Mouse (Mus musculus) limb, embryonic 14.5 days (tissue): ENCODE results near the gene Osbp2. TPM values are rescaled to one million over a fixed set of nuclear protein-coding genes. Genes with fewer than 3 reads are reported as not detected.

ENCODE experiments used
- ATAC-seq: fragments of 200-750 bp; cut with Nextera tagmentation; 2 replicates; pipeline ENCODE4 v1.8.0; 2017; ENCODE audit warnings: low read depth, moderate number of reproducible peaks, moderate TSS enrichment; ENCODE audit not compliant: low FRiP score
- DNase-seq: peaks from one replicate; pipeline ENCODE4 v3.0.0-alpha.2; 2015; ENCODE audit warnings: low spot score
- H3K27ac ChIP-seq: fragments of 300-500 bp; sonication (generic); replicated peaks from 2 replicates; pipeline ENCODE4 v1.5.1; 2014; ENCODE audit warnings: low read depth, mild to moderate bottlenecking, low read length, moderate library complexity, mixed read lengths
- H3K27me3 ChIP-seq: fragments of 300-500 bp; sonication (generic); 2 replicates; pipeline ENCODE4 v1.6.1; 2014; ENCODE audit warnings: low read length, mixed read lengths; ENCODE audit not compliant: control insufficient read depth, insufficient read depth
- H3K36me3 ChIP-seq: fragments of 300-500 bp; sonication (generic); 2 replicates; pipeline ENCODE4 v1.6.1; 2014; ENCODE audit warnings: mild to moderate bottlenecking, low read length, moderate library complexity, mixed read lengths; ENCODE audit not compliant: control insufficient read depth, insufficient read depth
- H3K4me1 ChIP-seq: fragments of 300-500 bp; sonication (generic); 2 replicates; pipeline ENCODE4 v1.6.1; 2014; ENCODE audit warnings: antibody characterized with exemption, low read length, mixed read lengths; ENCODE audit not compliant: control insufficient read depth, insufficient read depth
- H3K4me2 ChIP-seq: fragments of 300-500 bp; sonication (generic); replicated peaks from 2 replicates; pipeline ENCODE4 v1.6.1; 2014; ENCODE audit warnings: low read depth, mild to moderate bottlenecking, low read length, moderate library complexity; ENCODE audit not compliant: severe bottlenecking
- H3K4me3 ChIP-seq: fragments of 300-500 bp; sonication (generic); replicated peaks from 2 replicates; pipeline ENCODE4 v1.5.1; 2014; ENCODE audit warnings: low read length
- H3K9ac ChIP-seq: fragments of 300-500 bp; sonication (generic); 2 replicates; pipeline ENCODE4 v1.6.1; 2014; ENCODE audit warnings: mild to moderate bottlenecking, low read depth, low read length, moderate library complexity; ENCODE audit not compliant: severe bottlenecking
- H3K9me3 ChIP-seq: fragments of 300-500 bp; sonication (generic); 2 replicates; pipeline ENCODE4 v1.6.1; 2016; ENCODE audit warnings: low read length; ENCODE audit not compliant: control insufficient read depth
- POLR2A ChIP-seq: fragments of 200-500 bp; IDR thresholded peaks from 2 replicates; pipeline ENCODE4 v1.8.0; 2012; ENCODE audit warnings: inconsistent platforms, mild to moderate bottlenecking, moderate library complexity, borderline replicate concordance; ENCODE audit not compliant: insufficient read depth, insufficient read length; ENCODE audit errors: extremely low read depth
- WGBS: fragments of 180-500 bp; shearing (Covaris S2); extraction: QIAGEN DNeasy Blood & Tissue Kit; methylation state at CpG from one replicate; pipeline ENCODE4 v1.1.7; 2014; 5-methylcytosine and 5-hydroxymethylcytosine counted together
- polyA plus RNA-seq, 2 experiments: library from polyadenylated mRNA; depleted of rRNA in 1 of 2; stranded (reverse) in 1 of 2; unstranded in 1 of 2; fragments of >200 nt; fragmentation: Nextera tagmentation in 1 of 2; extraction: Ambion mirVana in 1 of 2; gene quantifications; 2 replicates each; pipeline versions ENCODE4 v1.2.1 to v1.2.3; 2012 to 2014

Gene Osbp2
- polyA plus RNA-seq, 2 experiments = 0.77 to 1.5 TPM

DNA sequence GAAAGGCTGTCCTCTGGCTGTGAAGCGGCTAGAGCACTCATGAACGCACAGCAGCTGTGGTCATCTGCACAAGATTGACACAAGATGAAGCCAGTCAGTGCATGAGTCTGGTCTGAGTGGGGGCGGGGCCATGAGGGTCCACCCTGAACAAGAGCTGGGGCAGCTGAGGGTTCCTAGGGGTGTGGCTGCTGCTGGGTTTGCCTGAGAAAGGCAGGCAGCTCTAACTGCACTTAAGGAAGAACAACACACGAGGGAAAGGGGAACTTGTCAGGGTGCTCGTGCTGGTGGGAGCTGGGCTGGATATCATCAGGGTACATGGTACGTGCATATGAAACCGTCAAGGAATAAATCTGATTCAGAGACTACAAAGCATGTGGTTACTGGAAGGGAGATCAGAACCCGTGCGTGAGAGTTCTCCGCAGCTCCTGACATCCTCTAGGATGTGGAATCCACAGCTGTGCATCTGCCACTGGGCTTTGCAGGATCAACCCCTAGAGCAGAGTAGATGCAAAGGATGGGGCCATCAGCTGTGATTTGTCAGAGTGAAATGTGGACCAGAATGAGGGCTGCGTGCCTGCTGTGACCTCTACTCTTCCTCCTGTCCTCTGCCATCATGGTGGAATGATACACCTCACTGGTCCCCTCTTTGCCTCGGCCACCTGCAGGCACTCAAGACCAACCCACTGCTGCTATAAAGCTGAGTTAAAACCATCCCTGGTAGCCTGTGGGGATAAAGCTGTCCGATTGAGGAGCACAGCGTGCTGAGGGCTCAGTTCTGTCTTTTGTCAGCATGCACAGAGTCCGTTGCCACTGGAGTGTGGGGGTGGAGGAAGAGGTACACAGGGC is 14.0 kb downstream of the Osbp2 start:
- no peak for DNase-seq
- H3K27me3 ChIP-seq = no peaks in the 10 kb centered on the region
- no peak for ATAC-seq
- no peak overlapping the region for H3K4me3 ChIP-seq
- WGBS = 82% methylated on average over 15 of the region's 15 CpGs
- H3K27ac ChIP-seq = no peak overlapping the region
- H3K36me3 ChIP-seq = no peaks in the 10 kb centered on the region
- no peak overlapping the region for H3K4me2 ChIP-seq
- TF ChIP-seq POLR2A = no peak
- no peaks in the 10 kb centered on the region for H3K9me3 ChIP-seq
- H3K9ac ChIP-seq = no peak overlapping the region
- no peaks in the 10 kb centered on the region for H3K4me1 ChIP-seq

DNA sequence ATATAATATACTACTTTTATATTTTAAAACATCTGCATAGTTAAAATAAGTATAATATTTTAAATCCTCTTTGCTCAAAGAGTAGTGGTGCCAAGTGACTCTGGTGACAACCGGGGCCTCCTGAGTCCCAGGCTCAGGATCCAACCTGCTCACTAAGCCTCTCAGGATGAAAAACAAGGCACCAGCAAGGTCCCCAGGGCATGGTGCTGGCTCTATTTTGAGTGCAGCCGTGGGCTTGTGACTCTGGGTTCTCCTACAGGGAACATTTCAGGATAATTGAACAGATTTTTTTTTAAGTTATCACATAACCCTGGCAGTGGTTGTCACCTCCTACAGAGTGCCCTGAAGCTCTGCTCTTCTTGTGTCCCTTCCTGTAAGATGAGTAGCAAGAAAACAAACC is 17.4 kb downstream of the Osbp2 start:
- Histone ChIP-seq H3K27ac (no peak overlapping the region), H3K4me3 (no peak overlapping the region), H3K4me1 (no peaks in the 10 kb centered on the region), H3K9me3 (no peaks in the 10 kb centered on the region), H3K36me3 (no peaks in the 10 kb centered on the region), H3K27me3 (no peaks in the 10 kb centered on the region), H3K9ac (no peak overlapping the region), H3K4me2 (no peak overlapping the region)
- ATAC-seq (no peak), DNase-seq (no peak)
- 51% methylated on average over 2 of the region's 2 CpGs for WGBS
- no peak for TF ChIP-seq POLR2A

DNA sequence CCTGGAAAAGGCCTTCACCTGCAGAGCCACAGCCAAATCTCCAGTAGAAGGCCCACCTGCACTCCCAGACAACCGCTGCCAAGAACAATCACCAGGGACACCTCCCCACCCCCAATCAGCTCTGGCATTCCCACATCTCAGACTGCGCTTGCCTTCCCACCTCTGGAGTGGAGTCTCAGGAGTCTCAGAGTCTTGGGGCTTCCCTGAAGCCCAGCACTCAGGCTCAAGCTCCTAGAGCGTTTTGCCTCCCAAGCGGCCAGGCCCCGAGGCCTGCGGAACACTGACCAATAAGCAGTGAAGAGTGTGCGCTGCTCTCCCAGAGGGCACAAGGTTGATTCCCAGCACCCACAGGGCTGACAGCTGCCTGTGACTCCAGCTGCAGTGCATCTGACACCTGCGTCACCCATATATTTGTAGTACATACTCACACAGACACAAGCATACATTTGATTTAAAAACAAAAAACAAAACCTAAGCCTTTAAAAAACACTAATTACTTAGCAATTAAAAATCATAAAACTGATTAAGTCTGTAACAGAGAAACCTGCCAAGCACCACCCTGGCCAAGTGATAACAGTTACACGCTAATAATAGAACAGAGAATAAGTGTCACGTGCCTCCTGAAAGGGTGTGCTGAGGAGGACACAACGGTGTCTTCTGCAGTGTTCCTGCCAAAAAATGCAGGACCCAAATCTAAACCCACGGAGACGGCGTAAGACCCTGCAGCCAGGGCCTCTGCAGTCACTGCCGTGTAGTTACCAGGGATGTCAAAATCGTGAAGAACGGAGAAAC is 19.6 kb downstream of the Osbp2 start:
- Histone ChIP-seq H3K4me2 (no peak overlapping the region), H3K27ac (no peak overlapping the region), H3K4me1 (no peaks in the 10 kb centered on the region), H3K36me3 (no peaks in the 10 kb centered on the region), H3K9ac (no peak overlapping the region), H3K27me3 (no peaks in the 10 kb centered on the region), H3K4me3 (no peak overlapping the region), H3K9me3 (no peaks in the 10 kb centered on the region)
- no peak for TF ChIP-seq POLR2A
- 78% methylated on average over 17 of the region's 17 CpGs for WGBS
- DNase-seq (no peak), ATAC-seq (no peak)

DNA sequence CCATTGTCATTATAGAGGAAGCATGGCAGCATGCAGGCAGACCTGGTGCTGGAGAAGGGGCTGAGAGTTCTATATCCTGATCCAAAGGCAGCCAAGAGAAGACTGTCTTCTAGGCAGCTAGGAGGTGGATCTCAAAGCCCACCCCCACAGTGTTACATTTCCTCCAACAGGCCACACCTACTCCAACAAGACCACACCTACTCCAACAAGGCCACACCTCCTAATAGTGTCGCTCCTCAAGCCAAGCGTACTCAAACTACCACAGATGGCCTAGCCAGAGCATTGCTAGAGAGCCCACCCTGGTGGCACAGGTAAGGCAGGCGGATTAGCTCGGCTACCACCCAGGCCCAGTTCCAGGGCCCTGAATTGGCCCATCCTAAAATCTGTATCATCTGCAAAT is 28.4 kb downstream of the Osbp2 start:
- H3K4me2 ChIP-seq = no peak overlapping the region
- ATAC-seq (no peak), DNase-seq (no peak)
- no peaks in the 10 kb centered on the region for H3K27me3 ChIP-seq
- H3K36me3 ChIP-seq = no peaks in the 10 kb centered on the region
- H3K9me3 ChIP-seq = no peaks in the 10 kb centered on the region
- H3K9ac ChIP-seq = no peak overlapping the region
- no peak overlapping the region for H3K4me3 ChIP-seq
- H3K27ac ChIP-seq = no peak overlapping the region
- 67% methylated on average over 4 of the region's 4 CpGs for WGBS
- no peaks in the 10 kb centered on the region for H3K4me1 ChIP-seq
- TF ChIP-seq POLR2A = no peak

DNA sequence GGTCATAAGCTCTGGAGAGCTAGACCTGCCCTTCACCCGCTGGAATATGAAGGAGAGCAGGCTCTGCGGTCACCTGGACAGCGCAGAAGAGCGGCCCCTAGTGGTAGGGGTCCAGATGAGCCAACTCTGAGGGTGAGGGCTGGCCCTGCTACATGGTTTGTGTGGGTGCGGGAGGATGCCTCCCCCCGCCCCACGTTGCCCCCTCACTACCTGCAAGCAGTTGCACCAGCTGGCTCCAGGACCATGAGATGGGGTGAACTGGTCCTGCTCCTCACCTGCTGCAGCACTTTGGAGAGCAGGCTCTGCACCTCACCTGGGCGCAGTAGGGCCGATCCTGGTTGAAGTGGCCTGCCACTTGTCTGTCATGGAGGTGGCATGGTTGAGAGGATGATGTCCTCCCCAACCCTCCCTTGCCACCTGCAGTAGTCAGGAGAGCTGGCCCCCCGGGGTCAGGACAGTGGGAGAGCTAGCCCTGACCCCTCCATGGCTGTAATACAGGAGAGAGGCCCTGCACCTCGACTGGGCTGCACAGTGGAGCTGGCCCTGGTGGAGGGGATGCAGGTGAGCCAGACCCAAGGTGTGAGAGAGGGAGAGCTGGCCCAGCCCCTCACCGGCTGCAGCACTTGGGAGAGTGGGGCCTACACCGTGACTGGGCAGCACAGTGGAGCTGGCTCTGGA is 29.1 kb downstream of the Osbp2 start:
- no peak overlapping the region for H3K4me3 ChIP-seq
- H3K36me3 ChIP-seq = no peaks in the 10 kb centered on the region
- ATAC-seq = no peak
- H3K4me2 ChIP-seq = no peak overlapping the region
- TF ChIP-seq POLR2A = no peak
- no peaks in the 10 kb centered on the region for H3K9me3 ChIP-seq
- no peak for DNase-seq
- H3K27ac ChIP-seq = no peak overlapping the region
- 50% methylated on average over 13 of the region's 13 CpGs for WGBS
- H3K9ac ChIP-seq = no peak overlapping the region
- H3K4me1 ChIP-seq = no peaks in the 10 kb centered on the region
- H3K27me3 ChIP-seq = no peaks in the 10 kb centered on the region
